Mouse (Mus musculus) layer of hippocampus, postnatal 36 days (tissue): ENCODE results near the gene Slc6a21. TPM values are rescaled to one million over a fixed set of nuclear protein-coding genes. Genes with fewer than 3 reads are reported as not detected.

Experiments used
- DNase-seq, 2 experiments: peaks; one replicate each; pipeline ENCODE4 v3.0.0; 2022
- total RNA-seq, 2 experiments: library from RNA; stranded (reverse); gene quantifications; 2 replicates each; pipeline ENCODE4 v1.2.3; 2021

Slc6a21 gene
- total RNA-seq, 2 experiments from 2014 or later = not detected

DNA sequence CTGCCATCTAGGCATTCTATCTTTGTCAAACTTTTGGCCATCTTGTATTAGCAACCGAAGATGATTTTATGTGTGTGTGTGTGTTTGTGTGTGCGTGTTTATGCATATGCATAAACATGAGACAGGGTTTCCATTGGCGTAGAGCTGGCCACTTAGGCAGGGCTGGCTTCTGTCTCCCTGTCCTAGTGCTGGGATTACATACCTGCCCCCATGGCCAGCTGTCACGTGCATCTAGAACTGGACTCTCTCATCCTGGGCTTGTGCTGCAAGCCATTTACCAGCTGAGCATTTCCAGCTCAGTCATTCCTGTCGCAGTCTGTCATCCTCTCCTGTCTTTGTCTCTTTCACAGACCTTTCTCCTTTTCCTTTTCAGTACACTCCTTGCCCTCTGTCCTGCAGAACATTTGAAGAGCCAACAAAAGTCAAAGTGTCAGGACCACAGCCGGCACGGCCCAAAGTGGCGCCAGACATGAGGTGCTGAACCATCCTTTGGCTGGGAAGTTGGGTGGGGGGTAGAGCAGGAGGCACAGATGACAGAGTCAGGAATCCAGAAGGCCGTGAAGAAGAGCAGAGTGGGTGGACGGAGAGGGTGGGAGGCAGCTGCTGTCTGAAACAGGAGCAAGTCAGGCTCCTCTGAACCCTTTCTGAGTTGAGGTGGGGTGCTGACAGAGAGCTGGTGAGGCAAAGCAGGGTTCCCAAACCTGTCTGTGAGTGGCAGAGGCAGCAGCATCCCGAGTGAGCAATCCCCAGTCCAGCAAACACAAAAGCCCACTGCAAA is 20.1 kb upstream of the Slc6a21 start:
- DNase-seq = peak; percentile 48 to 60

DNA sequence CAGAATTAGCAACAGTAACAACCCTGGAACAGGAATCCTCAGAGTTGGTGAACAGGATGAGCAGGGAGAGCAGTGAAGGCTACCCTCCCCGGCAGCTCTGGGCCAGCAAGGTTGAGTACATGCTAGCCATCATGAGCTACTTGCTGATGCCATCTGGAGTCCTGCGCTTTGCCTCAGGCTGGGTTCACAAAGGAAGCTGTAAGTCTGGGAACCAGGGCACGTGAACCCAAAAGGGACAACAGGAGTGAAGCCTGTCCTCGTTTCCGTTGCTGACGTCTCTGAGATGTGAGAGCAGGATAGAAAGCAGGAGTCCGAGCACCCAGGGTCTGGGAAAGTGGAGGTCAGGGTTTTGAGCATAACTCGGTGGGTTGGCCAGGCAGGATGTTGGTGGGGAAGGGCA is 18.0 kb upstream of the Slc6a21 start:
- DNase-seq = no peak

DNA sequence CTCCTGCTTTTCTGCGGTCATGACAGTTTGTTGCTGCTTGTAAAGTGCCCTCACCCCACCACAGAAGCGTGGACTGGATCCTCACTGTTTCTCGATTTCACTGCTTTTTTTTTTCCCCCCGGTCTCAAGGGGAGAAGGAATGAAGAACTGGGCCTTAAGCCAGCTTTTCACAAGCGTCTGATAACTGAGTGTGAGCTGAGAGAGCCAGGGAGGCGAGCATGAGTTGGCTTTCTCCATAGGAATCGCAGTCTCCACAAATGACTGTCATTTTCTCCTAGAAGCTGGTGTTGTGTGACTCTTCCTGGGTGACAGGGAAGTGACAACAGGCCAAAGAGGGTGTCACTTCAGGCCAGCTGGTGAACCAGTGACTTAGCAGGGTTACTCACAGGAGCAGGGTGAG is 15.0 kb upstream of the Slc6a21 start:
- DNase-seq = no peak

DNA sequence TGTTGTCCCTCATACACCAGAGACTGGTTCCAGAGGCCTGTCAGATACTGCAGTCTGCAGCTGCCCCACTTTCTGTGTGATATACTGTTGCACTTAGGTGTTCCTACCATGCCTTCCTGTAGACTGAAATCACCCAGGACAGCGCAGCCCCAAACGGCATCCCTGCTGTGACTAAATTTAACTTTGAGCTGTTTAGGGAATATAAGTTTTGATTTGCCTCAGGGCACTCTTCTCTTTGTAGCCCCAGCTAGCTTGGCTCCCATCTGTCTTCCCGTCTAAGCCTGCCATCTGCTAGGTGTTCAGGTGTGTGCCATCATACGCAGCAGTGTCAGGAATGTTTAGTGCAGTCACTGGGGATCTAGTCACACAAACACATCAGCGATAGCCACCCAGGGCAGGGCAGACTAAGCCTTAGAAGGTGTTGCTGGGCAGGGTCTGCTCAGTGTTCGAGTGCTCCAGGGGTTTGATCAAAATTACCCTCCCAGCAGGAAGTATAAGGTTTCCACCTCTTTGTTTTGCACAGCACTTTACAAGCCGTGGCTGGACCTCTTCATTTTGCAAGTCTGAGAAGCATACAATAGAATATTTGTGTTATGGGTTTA is 14.2 kb upstream of the Slc6a21 start:
- no peak for DNase-seq

DNA sequence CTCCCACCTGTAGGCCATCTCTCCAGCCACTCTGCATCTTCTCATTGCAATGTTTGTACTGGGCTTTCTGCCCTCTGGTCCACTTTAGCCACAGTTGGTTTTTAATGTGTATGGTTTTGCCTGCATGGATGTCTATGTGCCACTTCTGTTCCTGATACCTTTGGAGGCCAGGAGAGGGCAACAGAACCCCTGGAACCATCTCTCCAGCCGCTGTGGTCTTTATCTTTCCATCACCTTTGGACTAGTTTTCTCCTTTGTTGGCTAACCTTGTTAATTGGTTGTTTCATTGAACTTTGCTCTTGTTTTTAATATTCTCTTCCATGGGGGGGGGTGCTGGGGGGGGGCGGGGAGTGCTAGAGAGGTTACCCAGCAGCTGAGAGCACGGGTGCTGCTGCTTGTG is 13.0 kb upstream of the Slc6a21 start:
- DNase-seq = no peak

DNA sequence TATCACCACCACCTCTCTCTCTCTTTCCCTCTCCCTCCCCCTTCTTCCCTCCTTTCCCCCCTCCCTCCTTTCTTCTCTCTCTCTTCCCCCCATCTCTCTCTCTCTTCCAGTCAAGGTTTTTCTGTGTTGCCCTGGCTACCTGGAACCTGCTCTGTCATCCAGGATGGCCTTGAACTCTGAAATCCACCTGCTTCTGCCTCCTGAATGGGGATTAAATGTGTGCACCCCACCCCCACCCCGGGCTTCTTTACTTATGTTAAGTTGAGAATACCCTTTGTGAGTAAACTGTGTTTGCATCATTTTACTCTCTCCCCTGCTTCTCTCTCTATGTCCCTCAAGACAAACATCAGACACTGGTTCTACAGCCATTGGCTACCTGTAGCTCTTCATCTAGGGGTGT is 11.8 kb upstream of the Slc6a21 start:
- no peak for DNase-seq

DNA sequence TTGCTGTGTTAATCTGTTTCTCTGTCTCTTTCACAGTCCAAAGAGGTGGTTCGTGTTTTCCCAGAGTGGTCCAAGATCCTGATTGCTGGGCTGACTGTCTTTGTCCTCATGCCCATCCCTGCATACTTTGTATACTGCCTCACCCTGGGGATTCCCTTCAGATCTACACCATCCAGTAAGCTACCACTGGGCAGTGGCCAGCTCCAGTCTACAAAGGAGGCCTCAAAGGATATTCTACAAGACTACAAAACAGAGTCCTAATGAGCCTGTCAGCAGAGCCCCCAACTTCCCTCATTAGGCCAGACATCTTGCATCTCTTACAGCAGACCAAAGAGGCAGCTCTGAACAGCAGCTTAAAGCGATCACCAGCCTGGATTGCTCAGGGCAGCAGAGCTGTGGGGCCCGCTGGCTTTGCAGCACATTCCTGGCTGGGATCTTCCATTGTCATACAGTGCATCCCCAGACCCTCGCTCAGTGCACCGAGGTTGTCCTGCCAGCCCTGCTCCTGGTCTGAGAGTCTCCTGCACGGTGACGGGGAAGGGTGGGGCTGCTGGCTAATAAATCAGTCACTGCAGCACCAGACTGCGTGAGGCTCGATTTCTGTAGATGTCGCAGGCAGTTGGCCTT is 4.4 kb upstream of the Slc6a21 start:
- no peak for DNase-seq

DNA sequence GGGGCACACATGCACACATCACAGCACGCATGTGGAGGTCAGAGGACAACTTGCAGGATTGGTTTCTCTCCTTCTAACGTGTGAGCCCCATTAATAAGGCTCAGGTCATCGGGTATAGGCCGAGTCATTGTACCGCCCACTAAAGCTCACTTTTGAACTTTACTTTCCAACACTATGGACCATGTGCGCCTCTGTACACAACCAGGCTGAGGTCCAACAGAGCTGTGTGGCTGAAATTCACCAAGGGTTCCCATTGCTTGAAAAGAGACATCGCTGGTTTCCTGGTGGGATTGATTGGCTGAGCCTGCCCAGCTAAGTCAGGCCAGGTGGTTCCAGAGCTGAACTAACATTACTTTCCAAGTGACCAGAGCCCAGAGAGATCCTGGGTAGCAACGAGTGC is 3.6 kb upstream of the Slc6a21 start:
- no peak for DNase-seq

DNA sequence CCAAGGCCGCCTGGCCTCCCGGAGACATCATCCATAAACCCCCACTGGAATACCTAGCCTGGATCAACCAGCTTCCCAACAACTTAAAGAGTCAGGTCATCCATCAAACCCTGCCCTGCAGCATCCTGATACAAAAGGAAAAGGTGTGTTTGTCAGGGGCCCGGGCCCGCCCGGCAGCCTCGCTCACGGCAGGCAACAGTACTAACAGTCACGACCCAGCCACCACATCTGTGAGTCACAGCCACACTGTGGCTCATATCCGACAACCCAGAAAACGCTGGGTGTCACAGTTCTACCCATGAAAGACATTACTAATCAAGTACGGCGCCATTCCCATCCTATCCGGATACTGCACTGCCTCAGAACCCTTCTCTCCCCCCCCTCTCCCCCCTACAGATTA is 9.2 kb downstream of the Slc6a21 start:
- no peak for DNase-seq

DNA sequence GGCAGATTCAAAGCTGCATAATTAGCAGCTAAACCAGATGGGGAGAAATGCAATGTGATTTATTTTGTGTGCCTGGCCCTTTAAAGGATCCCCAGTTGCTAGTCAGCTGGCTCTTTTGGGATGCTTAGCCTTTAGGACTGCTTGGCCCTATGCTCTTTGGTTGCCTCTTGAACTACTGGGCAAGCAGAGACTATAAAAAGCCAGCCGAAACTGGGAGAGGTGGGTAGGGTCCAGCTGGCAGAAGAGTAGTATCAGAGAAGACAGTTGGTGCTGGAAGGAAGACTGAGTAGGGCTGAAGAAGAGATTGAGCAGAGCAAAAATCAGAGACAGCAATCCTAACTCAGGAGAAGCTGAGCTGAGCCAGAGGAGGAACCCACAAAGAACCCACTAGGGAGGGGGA is 19.3 kb downstream of the Slc6a21 start:
- no peak for DNase-seq

DNA sequence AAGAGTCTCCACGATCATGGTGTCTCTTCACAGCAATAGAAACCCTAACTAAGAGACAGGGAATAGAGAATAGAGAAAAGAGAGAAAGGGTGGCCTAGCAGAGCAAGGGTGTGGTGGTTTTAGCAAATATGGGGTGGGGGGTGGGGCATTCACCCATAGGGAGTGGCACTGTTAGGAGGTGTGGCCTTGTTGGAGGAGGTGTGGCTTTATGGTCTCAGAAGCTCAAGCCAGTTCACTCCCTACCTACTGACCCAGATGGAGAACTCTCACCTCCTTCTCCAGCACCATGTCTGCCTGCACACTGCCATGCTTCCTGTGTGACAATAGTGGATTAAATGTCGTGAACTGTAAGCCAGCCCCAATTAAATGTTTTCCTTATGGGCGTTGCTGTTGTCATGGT is 20.2 kb downstream of the Slc6a21 start:
- DNase-seq = no peak

DNA sequence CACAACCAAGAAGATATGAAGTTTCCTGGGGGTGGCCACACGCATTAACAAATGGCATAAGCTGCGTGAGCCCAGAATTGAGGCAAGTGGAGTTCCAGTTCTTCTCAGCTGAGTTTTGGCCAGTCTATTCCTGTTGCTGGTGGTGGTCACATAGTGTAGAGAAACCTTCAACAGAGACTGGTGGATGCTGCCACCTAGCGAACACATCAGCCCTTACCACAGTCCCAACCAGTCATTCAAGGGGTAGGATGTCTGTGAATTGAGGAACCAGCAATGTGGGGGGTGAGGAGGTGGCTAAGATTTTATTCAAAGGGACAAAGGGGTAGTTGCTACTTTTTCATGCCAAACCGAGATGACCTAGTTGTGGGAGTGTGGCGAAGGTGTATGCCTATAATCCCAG is 22.4 kb downstream of the Slc6a21 start:
- DNase-seq = peak; percentile 62 to 64

DNA sequence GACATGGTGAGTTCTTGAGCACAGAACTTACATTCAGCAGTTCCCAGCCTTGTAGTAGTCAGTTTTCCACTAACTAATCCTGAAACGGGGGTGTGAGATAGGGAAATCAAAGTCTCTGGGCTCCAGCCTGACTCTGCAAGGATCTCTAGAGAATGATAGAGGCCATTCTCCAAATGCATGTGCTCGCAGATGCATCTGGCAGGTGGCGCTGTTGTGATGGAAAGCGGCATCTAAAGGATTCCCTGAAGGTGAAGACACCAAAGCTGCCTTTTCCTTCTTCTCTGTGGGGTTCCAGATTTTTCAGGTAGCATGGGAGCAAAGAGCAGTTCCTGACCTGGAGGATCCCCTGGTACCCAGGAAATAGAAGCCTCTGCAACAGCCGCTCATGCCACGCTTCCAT is 23.0 kb downstream of the Slc6a21 start:
- peak; percentile 66 to 69 for DNase-seq

DNA sequence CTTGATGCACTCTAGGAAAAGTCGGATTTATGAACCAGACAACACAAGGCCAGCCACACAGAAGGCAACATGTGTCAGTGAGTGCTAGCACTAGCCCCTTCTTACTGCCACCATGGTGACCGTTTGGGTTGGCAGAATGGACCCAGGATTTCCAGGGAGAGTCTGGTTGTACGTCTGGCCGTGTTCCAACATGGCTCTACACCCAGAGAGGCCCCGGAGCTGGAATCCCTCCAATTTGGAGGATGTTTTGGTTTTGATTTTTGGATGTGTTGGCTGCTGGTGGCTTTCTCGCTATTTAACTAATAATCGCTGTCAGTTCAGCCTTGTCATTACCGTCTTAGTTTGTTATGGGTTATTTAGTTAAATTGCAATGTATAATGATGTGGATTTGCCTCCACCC is 25.3 kb downstream of the Slc6a21 start:
- DNase-seq = no peak

DNA sequence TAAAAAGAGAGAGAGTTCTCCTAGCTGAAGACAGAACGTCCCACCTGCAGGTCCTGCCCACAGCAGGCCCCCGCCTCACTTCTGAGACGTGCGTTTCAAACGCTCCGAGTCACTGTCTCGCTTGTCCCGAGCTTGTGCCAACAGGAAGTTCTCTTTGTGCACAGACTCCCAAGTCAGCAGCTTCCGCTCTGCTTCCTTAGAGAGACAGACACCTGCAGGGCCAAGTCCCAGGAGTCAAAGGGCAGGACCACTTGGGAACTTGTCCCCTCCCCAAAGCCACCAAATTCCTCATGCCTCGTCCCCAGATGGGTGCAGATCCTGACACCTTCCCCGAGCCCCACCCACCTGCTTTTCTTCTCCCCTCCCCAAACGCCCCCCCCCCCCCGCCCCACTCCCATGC is 27.6 kb downstream of the Slc6a21 start:
- DNase-seq = no peak

DNA sequence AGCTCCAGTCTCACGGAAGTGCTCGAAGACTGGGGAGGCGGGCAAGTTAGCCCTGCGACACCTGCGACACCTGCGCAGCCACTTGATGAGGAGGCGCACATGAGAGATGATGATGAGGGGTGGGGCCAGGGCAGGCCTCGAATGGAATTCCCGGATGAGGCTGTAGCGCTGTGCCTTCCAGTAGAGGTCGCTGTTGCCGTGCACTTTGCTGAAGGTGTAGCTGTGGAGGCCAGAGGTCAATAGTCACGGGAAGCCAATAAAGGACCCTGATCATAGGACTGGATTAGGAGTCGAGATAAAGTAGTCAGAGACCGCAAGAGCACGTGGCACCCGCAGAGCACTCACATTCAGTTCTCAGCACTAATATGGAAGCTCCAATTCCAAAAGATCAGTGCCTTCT is 28.0 kb downstream of the Slc6a21 start:
- DNase-seq = peak; percentile 58 to 67

DNA sequence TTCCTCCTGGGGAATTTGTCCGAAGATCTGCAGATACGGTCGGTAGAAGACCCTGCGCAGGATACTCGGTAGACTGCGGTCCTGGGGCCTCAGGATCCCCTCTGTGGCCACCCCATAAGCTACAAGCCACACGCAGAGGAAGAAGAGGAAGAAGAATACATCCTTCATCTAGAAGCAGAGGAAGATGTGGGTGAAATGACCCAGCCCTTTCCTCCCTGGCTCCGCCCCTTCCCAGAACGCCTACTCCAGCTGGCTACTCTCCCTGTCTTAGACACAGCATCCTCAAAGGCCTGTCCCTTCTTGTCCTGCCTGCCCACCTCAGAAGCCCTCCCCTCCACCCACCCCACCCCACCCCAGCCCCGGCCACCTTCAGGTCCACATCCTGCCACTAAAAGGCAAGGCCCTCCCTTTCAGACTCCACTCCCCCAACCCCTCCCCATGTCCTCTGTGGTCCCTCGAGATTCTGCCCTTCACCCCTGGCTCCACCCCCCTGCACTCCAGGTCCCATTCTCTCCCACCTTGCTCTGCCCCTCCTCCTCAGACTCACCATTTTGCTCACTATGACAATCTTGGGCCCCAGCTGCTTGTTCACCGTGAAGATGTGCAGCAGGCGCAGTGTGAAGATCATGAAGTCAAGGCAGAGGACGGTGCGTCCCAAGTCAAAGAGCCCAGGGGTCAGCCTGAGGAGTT is 31.4 kb downstream of the Slc6a21 start:
- DNase-seq = no peak

DNA sequence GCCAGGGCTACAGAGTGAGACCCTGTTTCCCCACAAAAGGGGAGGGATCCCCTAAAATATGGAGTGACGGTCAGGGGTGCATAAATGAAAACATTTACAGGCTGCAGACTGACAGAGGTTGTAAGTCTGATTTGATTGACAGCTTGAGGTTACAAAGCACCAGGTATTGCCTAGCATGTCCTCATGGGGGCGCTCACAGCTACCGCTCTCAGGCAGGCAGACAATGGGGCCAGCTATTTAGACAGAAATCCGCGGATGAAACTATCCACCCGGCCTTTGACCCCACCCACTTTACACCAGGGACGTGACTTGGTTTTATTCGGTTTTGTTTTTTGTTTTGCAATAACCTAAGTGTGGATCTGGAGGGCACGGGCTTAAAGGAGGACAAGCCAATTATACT is 32.1 kb downstream of the Slc6a21 start:
- no peak for DNase-seq

DNA sequence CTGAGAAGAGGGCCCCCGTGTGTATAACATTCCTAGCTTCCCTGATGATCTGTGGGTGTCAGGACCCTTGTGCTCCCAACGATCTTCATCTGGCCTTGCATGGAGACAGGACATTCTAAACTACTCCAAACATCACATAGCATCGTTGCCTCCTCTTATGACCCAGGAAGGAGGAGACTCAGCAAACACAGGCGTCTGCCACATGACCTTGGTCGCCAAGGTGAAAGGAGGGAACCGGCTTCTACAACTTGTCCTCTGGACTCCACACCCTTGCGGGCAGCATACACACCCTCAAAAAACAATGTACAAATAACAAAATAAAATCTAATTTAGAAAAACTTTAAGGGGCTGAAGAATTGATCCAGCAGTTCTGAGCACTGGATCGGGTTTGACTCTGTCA is 34.7 kb downstream of the Slc6a21 start:
- no peak for DNase-seq

DNA sequence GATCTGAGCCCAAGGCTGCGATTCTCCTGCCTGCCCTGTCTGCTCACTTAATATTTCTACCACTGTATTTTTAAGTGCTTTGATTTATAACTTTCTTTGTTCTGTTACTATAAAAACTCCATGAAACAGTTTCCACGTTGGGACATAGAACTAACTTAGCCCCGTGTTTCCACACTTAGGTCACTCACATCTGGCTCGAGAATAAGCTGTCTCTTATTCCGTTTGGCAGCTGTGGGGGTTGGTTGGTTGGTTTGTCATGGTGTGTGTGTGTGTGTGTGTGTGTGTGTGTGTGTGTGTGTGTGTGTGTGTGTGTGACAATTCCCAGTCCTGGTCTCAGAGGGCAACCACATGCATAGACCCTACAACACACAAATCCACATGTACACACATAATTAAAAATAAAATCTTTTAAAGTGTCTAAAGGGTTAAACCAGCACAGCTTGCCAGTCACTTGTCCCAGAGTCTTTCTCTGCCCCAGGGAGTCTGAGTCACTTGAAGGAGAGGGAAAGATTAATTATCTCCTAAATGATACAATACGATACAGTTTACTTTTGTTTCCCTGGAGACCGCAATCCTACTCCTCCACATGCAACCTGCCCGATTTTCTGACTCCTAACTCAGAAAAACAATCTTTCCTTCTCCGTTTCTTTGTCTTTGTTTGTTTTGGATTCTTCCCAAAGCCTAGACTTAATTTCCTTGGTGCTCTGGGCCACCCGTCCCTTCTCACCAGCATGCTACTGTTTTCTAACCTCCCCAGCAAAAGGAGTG is 35.6 kb downstream of the Slc6a21 start:
- no peak for DNase-seq

DNA sequence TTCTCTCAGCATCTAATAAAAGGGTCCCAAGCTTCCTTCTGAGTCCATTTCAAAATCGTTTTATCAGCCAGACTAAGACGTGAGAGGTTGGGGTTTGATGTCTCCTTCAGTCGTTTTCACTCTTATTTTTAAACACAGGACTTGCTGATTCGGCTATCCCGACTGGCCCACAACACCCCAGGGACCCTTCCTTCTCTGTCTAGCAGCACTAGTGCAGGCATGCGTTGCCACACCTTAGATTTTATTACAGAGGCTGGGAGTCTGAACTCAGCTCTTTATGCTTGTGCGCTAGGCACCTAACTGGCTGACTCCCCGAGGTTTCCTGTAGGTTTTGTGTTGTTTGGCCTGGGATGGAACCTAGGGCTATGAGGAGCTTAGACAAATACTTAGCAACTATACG is 36.2 kb downstream of the Slc6a21 start:
- DNase-seq = no peak

DNA sequence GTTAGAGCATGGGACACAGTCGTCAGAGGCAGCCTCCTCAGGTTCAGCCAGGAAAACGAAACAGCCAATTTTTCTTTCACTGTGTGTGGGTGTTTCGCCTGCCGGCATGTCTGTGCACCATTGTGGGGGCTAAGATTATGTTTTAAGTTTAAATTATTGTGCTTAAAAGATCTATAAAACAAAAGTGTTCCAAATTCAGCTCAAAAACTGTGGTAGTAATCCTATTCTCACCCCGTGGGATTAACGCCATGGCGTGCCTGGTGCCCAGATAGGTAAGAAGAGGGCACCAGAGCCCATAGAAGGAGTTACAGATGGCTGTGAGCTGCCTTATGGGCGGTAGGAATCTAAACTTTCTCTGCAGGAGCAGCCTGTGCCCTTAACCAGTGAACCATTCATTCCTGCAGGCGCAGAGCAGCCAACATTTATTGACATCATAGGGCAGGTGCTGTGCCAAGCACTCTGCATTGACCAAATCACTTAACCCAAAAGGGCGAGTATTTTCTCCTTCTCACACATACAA is 37.9 kb downstream of the Slc6a21 start:
- DNase-seq = peak in 1 of 2 experiments; percentile 41
